In genomic region chr8:6708886-6709449, GRCm38 (mm10) we compare ENCODE assay signal across 18 mouse cellular contexts.
DNase-seq lines count a peak whose midpoint lies in the region; ATAC-seq and TF ChIP-seq lines count a peak whose summit lies in the region.
"Had no signal": no experiment of that assay in that cellular context is flagged by ENCODE, and none has a peak within 500 bp of the region (broad histone marks: within the 10 kb centered on the region; RNA-seq: fewer than 3 reads in every experiment).

No protein-coding gene starts in this region.

- peak overlapping the region; percentile 25; the same call in 1 of the 2 replicates for H3K27ac ChIP-seq in forebrain, embryonic 13.5 days
- H3K27ac ChIP-seq in forebrain, embryonic 11.5 days (ENCODE audit: low read depth, low read length) = no peak overlapping the region
- no peak overlapping the region for H3K27ac ChIP-seq in limb, embryonic 14.5 days (replicated peaks; ENCODE audit: low read depth, low read length)
- H3K27ac ChIP-seq in limb, embryonic 10.5 days = no peak overlapping the region
- H3K27ac ChIP-seq: embryonic facial prominence, embryonic 12.5 days; gastrocnemius, adult 2 months; hindbrain, embryonic 10.5 days had no signal

- no peaks in the 10 kb centered on the region for H3K9me3 ChIP-seq in forebrain, embryonic 13.5 days (replicated peaks)
- no peaks in the 10 kb centered on the region for H3K9me3 ChIP-seq in forebrain, embryonic 11.5 days (ENCODE audit: control insufficient read depth, low read length)
- no peaks in the 10 kb centered on the region for H3K9me3 ChIP-seq in limb, embryonic 14.5 days (ENCODE audit: control insufficient read depth, low read length)
- H3K9me3 ChIP-seq in limb, embryonic 10.5 days (replicated peaks) = no peaks in the 10 kb centered on the region
- H3K9me3 ChIP-seq: embryonic facial prominence, embryonic 12.5 days; hindbrain, embryonic 10.5 days; megakaryocyte, embryonic 14.5 days had no signal

- no peaks in the 10 kb centered on the region for H3K27me3 ChIP-seq in forebrain, embryonic 13.5 days
- H3K27me3 ChIP-seq in forebrain, embryonic 11.5 days (ENCODE audit: control insufficient read depth, insufficient read depth, low read length) = no peaks in the 10 kb centered on the region
- no peaks in the 10 kb centered on the region for H3K27me3 ChIP-seq in limb, embryonic 14.5 days (ENCODE audit: control insufficient read depth, insufficient read depth, low read length)
- H3K27me3 ChIP-seq in limb, embryonic 10.5 days (ENCODE audit: low read depth, poor library complexity, severe bottlenecking) = no peaks in the 10 kb centered on the region
- H3K27me3 ChIP-seq: embryonic facial prominence, embryonic 12.5 days; megakaryocyte, embryonic 14.5 days had no signal

- H3K9ac ChIP-seq in forebrain, embryonic 13.5 days = no peak overlapping the region
- no peak overlapping the region for H3K9ac ChIP-seq in forebrain, embryonic 11.5 days (ENCODE audit: low read length)
- H3K9ac ChIP-seq in limb, embryonic 14.5 days (ENCODE audit: low read depth, low read length, severe bottlenecking) = no peak overlapping the region
- H3K9ac ChIP-seq: embryonic facial prominence, embryonic 12.5 days had no signal

- TF ChIP-seq POLR2A in limb, embryonic 14.5 days (IDR thresholded peaks at IDR 0.05; ENCODE audit: borderline replicate concordance, extremely low read depth, insufficient read depth, insufficient read length) = no peak

- H3K4me1 ChIP-seq in forebrain, embryonic 13.5 days = no peaks in the 10 kb centered on the region
- H3K4me1 ChIP-seq in forebrain, embryonic 11.5 days (replicated peaks; ENCODE audit: control insufficient read depth, insufficient read depth, low read length) = no peaks in the 10 kb centered on the region
- H3K4me1 ChIP-seq in limb, embryonic 14.5 days (ENCODE audit: control insufficient read depth, insufficient read depth, low read length) = no peaks in the 10 kb centered on the region
- no peaks in the 10 kb centered on the region for H3K4me1 ChIP-seq in limb, embryonic 10.5 days
- H3K4me1 ChIP-seq: embryonic facial prominence, embryonic 12.5 days; hindbrain, embryonic 10.5 days; megakaryocyte, embryonic 14.5 days had no signal

- H3K4me2 ChIP-seq in forebrain, embryonic 13.5 days = no peak overlapping the region
- H3K4me2 ChIP-seq in forebrain, embryonic 11.5 days (ENCODE audit: low read depth, low read length, severe bottlenecking) = no peak overlapping the region
- H3K4me2 ChIP-seq in limb, embryonic 14.5 days (replicated peaks; ENCODE audit: low read depth, low read length, severe bottlenecking) = no peak overlapping the region
- H3K4me2 ChIP-seq: embryonic facial prominence, embryonic 12.5 days; heart, embryonic 11.5 days had no signal

- no peaks in the 10 kb centered on the region for H3K36me3 ChIP-seq in forebrain, embryonic 13.5 days (ENCODE audit: poor library complexity, severe bottlenecking)
- H3K36me3 ChIP-seq in forebrain, embryonic 11.5 days (ENCODE audit: control insufficient read depth, insufficient read depth, low read length) = no peaks in the 10 kb centered on the region
- no peaks in the 10 kb centered on the region for H3K36me3 ChIP-seq in limb, embryonic 14.5 days (ENCODE audit: control insufficient read depth, insufficient read depth, low read length)
- no peaks in the 10 kb centered on the region for H3K36me3 ChIP-seq in limb, embryonic 10.5 days
- H3K36me3 ChIP-seq: embryonic facial prominence, embryonic 12.5 days; hindbrain, embryonic 10.5 days had no signal

- WGBS in forebrain, embryonic 13.5 days = 35% methylated on average over 3 of the region's 3 CpGs
- whole genome bisulfite sequencing in forebrain, embryonic 11.5 days = 65% methylated on average over 3 of the region's 3 CpGs
- WGBS in limb, embryonic 14.5 days = 62% methylated on average over 3 of the region's 3 CpGs
- 74% methylated on average over 3 of the region's 3 CpGs for WGBS in limb, embryonic 10.5 days

- no peak overlapping the region for H3K4me3 ChIP-seq in forebrain, embryonic 13.5 days
- H3K4me3 ChIP-seq in forebrain, embryonic 11.5 days (ENCODE audit: low read depth, low read length) = no peak overlapping the region
- H3K4me3 ChIP-seq in limb, embryonic 14.5 days (replicated peaks; ENCODE audit: low read length) = no peak overlapping the region
- H3K4me3 ChIP-seq in limb, embryonic 10.5 days = no peak overlapping the region
- H3K4me3 ChIP-seq: embryonic facial prominence, embryonic 12.5 days; gastrocnemius, adult 2 months; hindbrain, embryonic 10.5 days; megakaryocyte, embryonic 14.5 days; myocyte had no signal

- peak; percentile 72 for ATAC-seq in forebrain, embryonic 13.5 days
- no peak for ATAC-seq in forebrain, embryonic 11.5 days (replicated peaks; ENCODE audit: low FRiP score)
- no peak for ATAC-seq in limb, embryonic 14.5 days (ENCODE audit: low FRiP score, low read depth)
- no peak for ATAC-seq in CD4-positive, CD25-positive, alpha-beta regulatory T cell, adult 4 months
- ATAC-seq: Patski had no signal

- no peak for DNase-seq in forebrain, embryonic 11.5 days (ENCODE audit: low spot score)
- DNase-seq in limb, embryonic 14.5 days (ENCODE audit: low spot score) = peak; percentile 43
- no peak for DNase-seq in limb, embryonic 10.5 days (ENCODE audit: low spot score)
- peak; percentile 42 for DNase-seq in embryo, embryonic 10.5 days (ENCODE audit: low spot score)
- peak; percentile 29 for DNase-seq in retina, embryonic 14.5 days (ENCODE audit: low spot score)
- no peak for DNase-seq in ovary, adult 18-20 months (ENCODE audit: low spot score)
- DNase-seq: adrenal gland, postnatal 14 days; B cell, adult 2 months; cerebellum, adult 11-12 months; gastrocnemius, adult 2 months had no signal

Comparison
In these comparisons a context has a peak if more than half of its experiments do, and no peak if none do; other contexts are left out.
1. DNase-seq: peak in limb, embryonic 14.5 days (single experiment), embryo, embryonic 10.5 days (single experiment) and retina, embryonic 14.5 days (single experiment); none in forebrain, embryonic 11.5 days (single experiment), limb, embryonic 10.5 days (single experiment) and ovary, adult 18-20 months (single experiment).